Mouse (Mus musculus): ENCODE data around the gene Edem2. TPM values are rescaled to one million over a fixed set of nuclear protein-coding genes. Genes with fewer than 3 reads are reported as not detected.
"Not testable (repeated sequence)": the region's sequence is repeated elsewhere in the genome, so short reads cannot be mapped to it uniquely, and the experiment has no call there.

The Edem2 gene
- total RNA-seq, 4 experiments from 2014 or later: 41.1 to 65.1 (median 54.5) TPM

DNA sequence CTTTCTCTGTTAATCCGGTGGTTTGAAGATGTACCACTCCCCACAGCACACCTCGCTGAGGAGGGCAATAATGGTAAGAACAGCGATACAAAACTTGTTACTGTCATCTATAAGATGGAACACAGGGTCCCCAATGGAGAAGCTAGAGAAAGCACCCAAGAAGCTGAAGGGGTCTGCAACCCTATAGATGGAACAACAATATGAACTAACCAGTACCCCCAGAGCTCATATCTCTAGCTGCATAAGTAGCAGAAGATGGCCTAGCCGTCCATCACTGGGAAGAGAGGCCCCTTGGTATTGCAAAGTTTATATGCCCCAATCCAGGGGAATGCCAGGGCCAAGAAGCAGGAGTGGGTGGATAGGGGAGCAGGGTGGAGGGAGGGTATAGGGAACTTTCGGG, 6.5 kb upstream of the Edem2 start, which contains the start of gene Gm17581:
Gm17581 (minus strand) TSS at position 101 of the 400 bp plus-strand sequence.
- not testable (repeated sequence) for DNase-seq

DNA sequence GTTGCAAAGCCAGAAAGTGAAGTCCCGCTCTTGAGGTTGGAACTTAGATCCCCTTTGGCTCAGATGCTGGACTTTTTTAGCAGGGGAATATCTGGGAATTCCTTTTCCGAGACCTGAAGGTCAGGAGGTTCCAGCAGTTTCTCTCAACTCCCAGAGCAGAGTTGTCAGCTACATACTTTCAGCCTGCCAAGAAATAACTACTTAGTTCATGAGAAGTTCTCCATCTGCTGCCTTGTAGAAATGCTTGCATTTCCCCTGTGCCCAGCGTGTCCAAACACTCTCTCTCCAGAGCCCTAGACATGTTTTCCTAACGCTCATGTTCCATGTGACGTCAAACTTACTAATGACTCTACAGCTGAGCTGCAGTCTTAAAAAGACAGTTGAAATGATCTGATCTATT, 5.8 kb upstream of the Edem2 start:
- DNase-seq: no peak

DNA sequence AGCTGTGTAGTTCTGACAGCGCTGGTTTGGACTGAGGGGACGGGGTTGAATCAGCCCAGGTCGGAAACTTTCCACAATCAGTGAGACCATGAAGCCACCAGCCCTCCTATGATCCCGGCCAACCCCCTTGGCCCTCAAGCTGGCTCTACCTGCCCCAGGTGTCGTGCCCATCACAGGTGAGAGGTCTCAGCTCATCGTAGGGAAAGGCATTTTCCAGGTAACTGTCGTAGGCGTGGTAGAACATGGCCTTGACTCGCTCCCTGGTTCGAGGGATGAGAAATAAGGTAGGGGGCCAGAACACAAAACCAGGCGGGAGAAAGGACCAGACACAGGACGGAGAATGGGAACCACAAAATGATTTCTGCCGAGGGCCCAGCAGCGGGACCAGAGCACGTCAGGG, 533 bp downstream of the Edem2 start:
- DNase-seq: no peak

DNA sequence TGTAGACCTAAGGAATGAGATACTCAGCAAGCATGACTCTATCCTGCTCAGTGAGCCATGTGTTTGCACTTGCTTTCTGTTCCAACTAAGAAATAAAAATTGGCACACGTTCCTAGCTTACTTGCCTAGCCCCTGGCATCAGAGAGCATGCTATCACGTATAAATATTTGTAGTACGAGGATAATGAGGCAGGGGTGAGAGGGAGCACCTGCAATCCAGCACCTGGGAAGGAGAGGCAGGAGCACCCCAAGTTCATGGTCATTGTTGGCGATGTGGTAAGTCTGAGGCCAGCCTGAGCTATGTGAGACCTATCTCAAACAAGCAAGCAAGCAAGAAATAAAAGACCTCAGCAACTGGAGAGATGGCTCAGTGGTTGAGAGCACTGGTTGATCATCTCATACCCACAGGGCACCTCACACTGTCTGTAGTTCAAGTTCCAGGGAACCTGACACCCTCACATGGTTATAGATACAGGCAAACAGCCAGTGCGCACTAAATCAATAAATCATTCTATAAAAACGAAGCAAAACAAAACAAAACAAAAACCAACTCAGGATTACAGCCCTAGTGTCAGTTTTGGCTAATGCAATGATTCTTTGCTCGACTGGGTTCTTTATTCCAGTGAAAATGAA, 1.4 kb downstream of the Edem2 start:
- no peak for DNase-seq

DNA sequence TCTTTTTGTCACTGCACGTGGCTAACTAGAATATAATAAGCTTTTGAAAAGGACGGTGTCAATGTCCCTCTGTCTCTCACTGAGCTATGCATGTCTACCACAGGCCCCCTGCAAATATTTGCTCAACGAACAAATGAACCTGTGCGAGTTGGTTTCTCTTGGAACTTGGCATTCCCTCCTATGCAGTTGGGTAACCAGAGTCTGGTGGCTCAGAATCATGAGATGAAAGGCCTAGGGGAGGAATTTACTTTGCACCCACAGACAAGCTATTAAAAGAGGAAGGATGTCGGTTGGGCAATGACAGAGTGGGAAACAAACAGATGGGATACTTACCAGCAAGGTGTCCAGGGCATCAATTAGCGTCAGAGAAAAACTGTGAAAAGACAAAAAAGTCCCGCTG, 3.0 kb downstream of the Edem2 start:
- no peak for DNase-seq

DNA sequence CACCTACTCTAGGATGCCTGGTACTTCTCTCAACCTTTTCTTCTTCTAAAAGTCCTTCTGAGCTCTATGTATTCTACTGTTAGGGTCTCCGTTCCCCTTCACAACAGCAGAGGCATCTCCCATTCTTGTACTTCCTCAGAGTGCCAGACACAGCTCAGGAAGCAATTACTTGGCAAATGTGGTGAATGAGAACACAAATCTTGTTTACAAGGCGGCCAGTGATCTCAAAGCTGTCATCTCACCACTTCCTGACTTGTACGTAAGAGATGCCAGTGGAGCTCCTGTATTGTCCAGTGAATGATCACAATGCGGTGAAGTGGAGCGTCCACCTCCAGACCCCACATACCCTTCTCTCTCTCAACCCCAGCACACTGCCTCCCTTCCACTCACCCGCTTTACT, 4.7 kb downstream of the Edem2 start:
- DNase-seq: no peak

DNA sequence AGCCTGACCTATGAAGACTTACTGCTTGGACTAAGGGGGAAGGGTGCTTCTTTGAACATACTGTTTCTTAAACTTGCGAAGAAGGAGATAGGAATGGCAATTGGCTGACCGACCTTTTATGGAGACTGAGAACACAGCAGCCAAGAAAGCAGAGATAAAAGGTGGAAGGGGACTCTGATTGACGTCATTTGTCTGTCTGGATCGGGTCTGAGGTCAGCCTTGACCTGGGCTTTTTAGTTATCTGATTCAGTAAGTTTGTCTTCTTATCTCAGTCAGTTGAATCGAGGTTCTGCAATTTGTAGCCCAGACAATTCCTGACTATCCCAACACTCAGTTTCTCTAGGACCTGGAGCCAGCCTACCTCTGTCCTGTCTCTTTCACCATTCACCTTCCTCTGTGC, 5.2 kb downstream of the Edem2 start:
- DNase-seq: no peak

DNA sequence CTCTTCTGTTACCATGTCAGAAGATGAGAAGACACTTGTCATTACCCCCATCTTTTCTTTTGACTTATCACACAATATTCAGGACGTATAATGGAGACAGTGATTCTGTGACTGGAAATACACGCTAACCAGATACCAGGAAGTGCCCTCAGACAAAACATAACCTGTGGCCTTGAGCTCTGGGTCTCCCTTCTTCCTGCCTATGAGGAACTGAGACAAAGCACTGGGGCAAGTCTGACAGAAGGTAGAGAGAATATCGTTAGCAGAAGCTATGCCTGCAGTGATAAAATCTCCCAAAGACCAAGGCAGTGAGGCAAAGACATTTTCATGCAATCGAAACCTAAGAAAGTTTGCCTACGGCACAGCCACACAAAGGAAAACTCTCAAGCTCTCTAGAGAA, 8.7 kb downstream of the Edem2 start:
- DNase-seq: no peak

DNA sequence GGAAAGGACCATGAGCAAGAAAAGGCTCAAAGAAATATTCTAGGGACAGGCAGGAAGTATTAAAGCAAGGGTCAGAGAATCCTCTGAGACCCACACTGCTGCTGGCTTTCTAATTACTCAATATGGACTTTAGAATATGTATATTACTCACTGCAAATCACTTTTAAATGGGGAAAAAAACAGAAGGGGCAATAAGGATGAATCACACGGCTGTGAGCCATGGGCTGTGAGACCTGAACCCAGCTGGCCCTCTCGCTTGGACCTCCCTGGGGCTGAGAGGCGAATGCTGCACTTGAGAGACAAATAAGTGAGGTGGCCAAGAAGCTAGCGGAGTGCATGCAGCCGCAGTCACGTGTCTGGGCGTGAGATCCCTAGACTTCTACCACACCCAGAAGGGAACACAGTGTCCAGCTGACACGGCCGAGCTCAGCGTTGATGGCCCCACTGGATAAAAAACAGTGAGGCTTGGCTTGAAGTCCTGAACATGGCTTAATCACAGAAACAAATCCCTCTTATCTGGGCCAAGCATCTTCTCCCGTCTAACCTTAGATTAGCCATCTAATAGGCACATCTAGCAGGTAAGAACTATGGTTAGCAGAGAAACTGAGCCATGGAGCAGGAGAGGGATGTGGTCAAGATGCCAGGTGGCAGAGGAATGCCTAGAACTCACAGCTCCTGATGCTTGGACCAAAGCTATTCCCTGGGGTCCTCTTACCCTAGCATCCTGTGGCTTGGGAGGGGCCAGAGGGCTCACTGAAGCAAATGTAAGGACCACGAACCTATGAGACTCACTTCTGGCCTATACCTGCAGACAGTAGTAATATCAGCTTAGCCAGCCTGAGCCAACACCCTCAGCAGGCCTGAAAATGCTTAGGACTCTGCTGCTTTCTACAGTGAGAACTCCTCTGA, 11.9 kb downstream of the Edem2 start:
- DNase-seq: no peak

DNA sequence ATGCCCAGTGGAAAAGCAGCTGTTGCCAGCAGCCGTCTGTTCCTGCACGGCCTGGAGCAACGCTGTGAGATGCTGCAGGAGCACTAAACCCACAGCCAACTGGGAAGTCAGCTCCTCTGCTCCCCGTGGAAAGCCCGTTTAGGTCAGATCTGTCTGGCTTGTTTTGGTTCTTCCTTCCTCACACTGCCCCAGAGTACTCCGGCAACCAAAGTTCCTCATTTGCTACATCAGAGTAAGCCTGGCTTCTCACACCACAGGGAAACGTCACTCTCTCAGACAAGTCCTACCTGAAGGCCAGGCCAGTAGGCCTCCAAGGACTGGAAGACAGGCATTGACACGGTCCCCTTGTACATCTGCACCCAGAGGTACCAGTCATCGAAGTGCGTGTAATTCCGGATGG, 18.7 kb downstream of the Edem2 start:
- DNase-seq: no peak

DNA sequence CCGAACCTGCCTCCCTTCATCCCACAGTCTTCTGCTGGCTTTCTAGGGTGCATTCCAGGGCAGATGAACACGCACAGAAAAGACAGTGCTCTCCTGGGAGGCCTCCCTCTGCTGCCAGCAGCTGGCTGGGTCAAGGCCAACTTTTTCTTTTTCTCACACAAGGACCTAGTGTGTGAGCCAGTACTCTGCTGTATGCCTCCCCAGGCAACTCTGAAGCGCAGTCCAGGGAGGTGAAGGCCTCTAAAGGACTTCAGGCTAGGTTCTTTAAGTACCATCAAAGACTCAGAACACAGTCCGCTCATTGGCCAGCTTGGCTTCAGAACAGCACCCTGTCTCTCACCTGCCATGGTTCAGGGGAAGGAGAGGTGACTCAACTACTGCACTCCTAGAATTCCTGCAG, 22.0 kb downstream of the Edem2 start:
- peak; percentile 73 for DNase-seq

DNA sequence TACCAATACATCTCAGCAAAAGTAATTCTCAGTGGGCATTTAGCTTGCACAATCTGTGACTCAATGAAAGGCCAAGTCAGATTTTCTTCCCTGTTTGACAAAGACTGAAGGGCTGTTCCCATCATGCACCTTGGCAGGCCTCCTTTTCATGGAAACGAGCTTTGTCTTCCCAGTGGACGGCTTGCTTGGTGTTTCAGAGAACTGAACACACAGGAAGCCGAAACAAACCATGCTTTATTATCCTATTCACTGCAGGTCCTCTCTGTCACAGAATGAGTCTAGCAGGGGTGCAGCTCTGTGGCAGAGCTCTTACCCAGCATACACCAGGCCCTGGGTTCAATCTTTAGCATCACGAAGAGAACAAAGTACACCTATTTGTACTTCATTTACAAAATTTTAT, 25.6 kb downstream of the Edem2 start:
- no peak for DNase-seq

DNA sequence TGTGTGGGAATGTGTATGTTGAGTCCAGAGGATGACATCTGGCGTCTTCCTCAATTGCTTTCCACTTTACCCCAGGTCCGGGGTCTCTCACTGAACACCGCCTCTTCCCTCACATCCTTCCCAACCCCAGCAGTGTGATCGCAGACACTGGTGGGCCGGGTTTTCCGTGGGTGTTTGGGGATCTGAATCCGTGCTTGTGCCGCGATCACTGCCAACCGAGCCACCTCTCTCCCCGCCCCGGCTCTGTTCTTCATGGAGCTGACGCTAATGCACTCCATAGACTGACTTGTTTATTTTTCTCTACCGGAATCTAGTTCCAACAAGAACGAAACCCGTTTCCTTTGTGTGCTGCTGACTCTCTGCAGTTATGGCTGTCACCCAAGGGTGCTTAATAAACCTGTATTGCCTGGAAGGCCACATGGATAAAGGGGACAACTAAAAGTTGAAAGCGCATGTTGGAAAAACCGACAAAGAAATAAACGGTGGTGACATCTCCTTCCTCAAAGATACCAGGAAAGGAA, 27.8 kb downstream of the Edem2 start:
- no peak for DNase-seq

DNA sequence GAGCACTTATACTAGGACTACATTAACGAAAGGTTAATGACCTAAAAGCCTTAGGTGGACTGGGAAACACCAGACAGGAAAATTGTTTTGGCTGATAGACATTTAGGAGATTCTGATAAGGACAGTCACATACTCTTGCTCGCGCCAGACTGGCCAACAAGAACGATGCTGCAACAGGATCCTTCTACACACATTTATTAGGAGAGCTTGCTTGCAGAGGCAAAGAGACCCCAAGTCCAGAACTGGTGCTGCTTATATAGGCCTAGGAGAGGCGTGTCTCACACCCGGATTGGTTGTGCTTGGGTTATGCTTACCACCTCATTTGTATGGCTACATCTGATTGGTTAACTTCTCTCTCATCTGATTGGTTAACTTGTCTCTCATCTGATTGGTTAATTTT, 30.8 kb downstream of the Edem2 start:
- not testable (repeated sequence) for DNase-seq

DNA sequence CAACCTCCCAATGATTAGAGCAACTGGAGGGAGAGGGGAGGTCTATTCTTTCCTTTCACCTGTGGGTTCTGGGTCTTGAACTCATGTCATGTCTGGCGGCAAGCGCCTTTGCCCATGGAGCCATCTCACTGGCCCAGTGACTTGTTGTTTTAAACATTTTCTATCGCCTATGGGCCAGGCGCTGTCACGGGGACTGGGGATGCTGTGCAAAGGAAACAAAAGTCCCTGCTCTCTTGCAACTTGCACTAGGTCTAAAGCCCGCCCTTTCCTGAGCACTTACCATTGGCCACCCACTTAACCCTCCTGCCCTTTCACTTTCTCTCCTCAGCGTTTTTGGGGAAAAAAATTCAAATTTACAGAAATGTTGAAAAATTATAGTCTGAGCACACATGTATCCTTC, 32.4 kb downstream of the Edem2 start:
- DNase-seq: no peak

DNA sequence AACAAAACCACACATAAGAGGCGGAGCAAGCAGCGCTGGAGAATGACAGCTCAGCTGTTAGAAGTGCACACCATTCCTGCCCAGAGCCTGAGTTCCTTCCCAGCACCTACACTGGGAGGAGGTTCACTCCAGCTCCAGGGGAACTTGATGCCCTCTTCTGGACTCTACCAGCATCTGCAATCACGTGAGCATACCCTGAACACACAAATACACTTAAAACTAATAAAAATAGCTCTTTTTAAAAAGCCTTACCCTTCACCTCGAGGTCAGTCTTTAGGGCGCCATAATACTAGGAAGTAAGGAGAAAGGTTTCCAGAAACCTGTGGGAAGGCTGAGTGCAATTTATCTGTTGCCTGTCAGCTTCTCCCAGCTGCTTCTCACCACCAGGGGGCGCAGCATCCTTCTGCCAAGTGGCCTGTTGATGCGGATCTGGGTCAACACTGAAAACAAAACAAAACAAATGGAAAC, 33.1 kb downstream of the Edem2 start:
- DNase-seq: peak; percentile 69

DNA sequence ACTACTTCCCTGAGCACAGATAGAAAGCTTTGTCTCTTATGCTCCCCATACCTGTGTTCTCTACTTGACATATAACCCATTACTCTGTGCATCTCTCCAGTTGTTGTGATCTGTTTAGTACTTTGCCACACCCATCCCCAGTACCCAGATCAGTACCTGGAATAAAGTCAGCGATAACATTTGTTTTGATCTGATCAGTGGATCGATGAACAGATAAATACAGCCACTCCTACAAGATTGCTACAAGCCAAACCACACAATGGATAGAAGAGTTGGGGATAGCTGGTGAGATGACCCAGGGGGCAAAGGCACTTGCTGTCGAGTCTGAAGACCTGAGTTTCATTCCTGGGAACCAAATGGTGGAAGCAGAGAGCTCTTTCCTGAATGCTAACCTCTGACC, 34.0 kb downstream of the Edem2 start:
- no peak for DNase-seq

DNA sequence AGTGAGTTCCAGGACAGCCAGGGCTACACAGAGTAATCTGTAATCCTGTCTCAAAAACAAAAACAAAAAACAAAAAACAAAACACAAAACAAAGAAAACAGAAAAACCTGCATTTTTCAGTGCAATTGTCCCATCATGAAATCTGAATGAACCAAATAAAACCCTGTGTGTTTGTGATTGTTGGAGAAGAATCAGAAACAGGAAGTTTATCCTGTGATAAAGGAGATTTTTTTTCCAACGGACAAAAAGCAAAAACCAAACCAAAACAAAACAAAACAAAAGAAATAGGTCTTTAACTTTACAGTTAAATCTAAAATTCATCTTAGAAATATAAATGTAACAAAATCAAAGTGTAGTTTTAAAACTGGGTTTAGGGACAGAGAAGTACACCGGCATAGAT, 34.7 kb downstream of the Edem2 start:
- no peak for DNase-seq

DNA sequence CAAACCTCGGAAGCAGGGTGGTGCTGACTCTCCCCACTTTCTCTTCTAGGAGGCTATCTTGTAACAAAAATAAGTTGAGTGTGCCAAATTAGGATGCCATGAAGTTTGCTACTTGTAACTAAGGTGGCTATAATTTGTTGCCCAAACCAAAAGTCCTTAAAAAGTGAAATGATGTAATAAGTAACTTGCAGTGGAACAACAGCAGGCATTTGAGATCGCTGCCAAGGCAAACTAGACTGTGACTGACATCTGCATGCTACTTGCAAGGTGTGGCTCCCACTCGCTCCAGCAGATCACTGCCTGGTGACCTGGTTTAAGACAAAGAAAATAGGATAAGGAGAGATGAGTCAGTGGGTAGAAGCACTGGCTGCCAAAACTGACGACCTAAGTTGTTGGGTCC, 36.1 kb downstream of the Edem2 start:
- no peak for DNase-seq

DNA sequence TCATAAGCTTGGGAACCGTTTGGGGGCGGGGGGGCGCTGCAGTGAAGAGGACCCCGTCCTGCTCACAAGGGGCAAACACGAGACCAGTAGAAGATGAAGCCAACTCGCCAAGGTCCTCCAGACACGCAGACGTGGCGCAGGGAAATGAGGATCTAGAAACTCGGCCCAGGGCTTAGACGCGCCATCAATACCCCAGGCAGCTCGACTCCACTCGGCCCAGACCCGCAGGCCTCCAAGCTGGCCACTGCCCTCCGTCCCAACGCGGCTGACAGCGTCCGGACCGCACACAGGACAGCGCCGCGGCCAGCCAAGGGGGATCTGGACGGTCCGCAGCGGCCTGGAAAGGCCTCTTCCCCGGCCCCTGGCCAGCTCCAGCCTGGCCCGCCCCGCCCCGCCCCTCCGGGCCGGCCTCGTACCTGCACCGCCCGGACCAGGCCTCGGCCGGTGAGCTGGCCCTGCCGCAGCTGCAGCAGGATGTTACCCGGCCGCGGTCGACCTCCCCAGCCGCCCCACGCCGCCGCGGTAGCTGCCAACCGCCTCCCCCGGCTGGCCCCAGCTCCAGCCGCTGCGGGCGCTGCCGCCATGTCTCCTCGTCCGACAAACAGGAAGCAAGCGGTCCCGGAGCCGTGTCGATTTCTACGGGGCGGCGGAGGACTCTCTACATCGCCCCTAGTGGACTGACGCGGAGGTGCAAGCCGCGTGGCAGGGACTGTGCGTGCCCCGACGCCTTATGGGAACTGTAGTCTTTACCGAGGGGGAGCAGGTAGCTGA, 37.4 kb downstream of the Edem2 start, which contains the start of gene Trpc4ap:
Trpc4ap (minus strand) TSS at position 662 of the 771 bp plus-strand sequence.
- peak; percentile 92 for DNase-seq

DNA sequence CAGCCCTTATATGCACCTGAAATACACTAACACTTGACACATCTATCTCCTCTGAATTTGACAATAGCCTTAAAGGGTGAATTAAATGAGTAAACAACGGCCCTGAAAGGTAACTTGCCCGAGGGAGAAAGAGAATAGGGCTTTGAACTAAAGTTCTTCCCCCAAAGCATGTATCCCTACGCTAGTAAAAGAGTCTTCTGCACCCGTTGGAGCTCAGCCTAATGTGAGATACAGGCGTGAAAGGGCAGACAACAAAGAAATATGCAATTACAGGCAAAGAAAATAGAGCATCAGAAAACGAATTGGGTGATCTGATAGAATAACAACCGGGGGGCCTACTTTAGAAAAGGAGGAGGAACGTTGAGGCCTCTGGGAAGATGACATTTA, 37.9 kb downstream of the Edem2 start:
- DNase-seq: no peak

DNA sequence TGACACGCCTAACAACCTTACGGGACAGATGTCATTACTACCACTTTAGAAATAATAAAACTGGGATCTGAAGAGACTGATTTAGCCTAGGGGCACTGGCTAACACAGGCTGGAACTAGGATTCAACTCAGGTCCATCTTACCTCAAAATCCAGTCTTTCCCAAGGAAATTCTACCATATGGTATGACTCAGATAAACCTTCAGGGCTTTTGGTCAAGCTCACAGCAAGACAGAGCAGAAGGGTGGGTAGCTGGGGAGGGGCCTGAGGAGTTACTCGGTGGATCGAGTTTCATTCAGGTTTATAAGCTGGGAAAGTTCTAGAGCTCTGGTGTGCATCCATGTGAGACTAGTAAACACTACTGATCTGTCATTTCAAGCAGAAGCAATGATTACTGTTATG, 40.1 kb downstream of the Edem2 start:
- no peak for DNase-seq

DNA sequence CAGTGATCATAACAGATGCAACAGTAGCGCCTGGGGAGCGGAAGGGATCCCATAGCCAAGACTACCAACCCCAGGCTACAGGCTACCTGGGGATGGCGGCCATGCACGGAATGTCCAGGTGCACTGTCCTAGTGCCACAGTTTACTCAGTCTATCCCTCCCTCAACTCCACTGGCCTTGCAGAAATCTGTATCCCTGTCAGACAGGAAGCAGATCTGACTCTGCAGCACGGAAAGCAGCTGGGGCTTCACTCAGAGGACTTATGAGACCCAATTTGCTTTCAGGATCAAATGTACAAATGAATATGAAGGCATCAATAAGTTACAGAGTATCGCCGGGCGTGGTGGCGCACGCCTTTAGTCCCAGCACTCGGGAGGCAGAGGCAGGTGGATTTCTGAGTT, 41.5 kb downstream of the Edem2 start:
- no peak for DNase-seq
